18 mouse cellular contexts compared by ENCODE assay signal in genomic region chr17:32516126-32516525, GRCm38 (mm10). TPM values are rescaled to one million over a fixed set of nuclear protein-coding genes. Genes with fewer than 3 reads are reported as not detected.
"Had no signal": no experiment of that assay in that cellular context is flagged by ENCODE, and none has a peak within 500 bp of the region (broad histone marks: within the 10 kb centered on the region; RNA-seq: fewer than 3 reads in every experiment).

No protein-coding gene starts in this region.

- ATAC-seq: liver, embryonic 12.5 days; liver, postnatal 0 days; lung, postnatal 0 days; midbrain, embryonic 13.5 days; midbrain, embryonic 15.5 days; midbrain, embryonic 16.5 days had no signal

- DNase-seq: left cerebral cortex, postnatal 4 days; liver; liver, embryonic 13.5 days; liver, postnatal 0 days; lung, adult 18-20 months; lung, adult 2 months; lung, embryonic 14.5 days; lung, postnatal 10 days; lung, postnatal 14 days; lung, postnatal 36 days; lung, postnatal 4 days; midbrain, embryonic 14.5 days had no signal

RNA-seq across cellular contexts. Expression of gene Cyp4f17, which starts 10.3 kb away (rescaled TPM):
- total RNA-seq: megakaryocyte-erythroid progenitor cell, adult 5-6 weeks had no signal
